Mouse (Mus musculus) lung, adult 2 months (tissue): ENCODE measurements at regions not wholly inside any gene's neighbourhood (a gene's known extent, or its start where the extent isn't known, plus 50 kb on each side); places are given as distances from the start of the nearest gene placed in this dataset.

Source experiments
- CTCF ChIP-seq: fragments of 200-500 bp; IDR thresholded peaks from 2 replicates; pipeline ENCODE4 v1.5.1; 2011; ENCODE audit warnings: mild to moderate bottlenecking, low read length, control low read depth; ENCODE audit not compliant: insufficient read depth
- POLR2A ChIP-seq: fragments of 200-500 bp; IDR thresholded peaks from 2 replicates; pipeline ENCODE4 v1.6.1; 2011; ENCODE audit warnings: low read depth, mild to moderate bottlenecking, control low read depth, low read length, borderline replicate concordance; ENCODE audit errors: extremely low read depth

- no peak for TF ChIP-seq CTCF
- no peak for TF ChIP-seq POLR2A
Observed at GRCm38 (mm10) chr14:74358730-74359444, 281.8 kb upstream of the Htr2a start.
